Mouse (Mus musculus) liver, embryonic 12.5 days (tissue): ENCODE measurements at regions not wholly inside any gene's neighbourhood (a gene's known extent, or its start where the extent isn't known, plus 50 kb on each side); places are given as distances from the start of the nearest gene placed in this dataset.

Experiments used
- ATAC-seq: fragments of 200-750 bp; cut with Nextera tagmentation; 2 replicates; pipeline ENCODE4 v1.8.0; 2017; ENCODE audit warnings: moderate number of reproducible peaks, mild to moderate bottlenecking, moderate library complexity
- H3K27ac ChIP-seq: fragments of 300-500 bp; sonication (generic); 2 replicates; pipeline ENCODE4 v1.5.1; 2016; ENCODE audit warnings: mild to moderate bottlenecking
- H3K27me3 ChIP-seq: fragments of 300-500 bp; sonication (generic); replicated peaks from 2 replicates; pipeline ENCODE4 v1.6.1; 2016; ENCODE audit warnings: mild to moderate bottlenecking, moderate library complexity
- H3K36me3 ChIP-seq: fragments of 300-500 bp; sonication (generic); 2 replicates; pipeline ENCODE4 v1.6.1; 2016; ENCODE audit warnings: mild to moderate bottlenecking, moderate library complexity
- H3K4me1 ChIP-seq: fragments of 300-500 bp; sonication (generic); 2 replicates; pipeline ENCODE4 v1.6.1; 2016
- H3K4me2 ChIP-seq: fragments of 300-500 bp; sonication (generic); 2 replicates; pipeline ENCODE4 v1.6.1; 2016; ENCODE audit warnings: mild to moderate bottlenecking, moderate library complexity
- H3K4me3 ChIP-seq: fragments of 300-500 bp; sonication (generic); 2 replicates; pipeline ENCODE4 v1.5.1; 2016; ENCODE audit warnings: mild to moderate bottlenecking, moderate library complexity
- H3K9ac ChIP-seq: fragments of 300-500 bp; sonication (generic); 2 replicates; pipeline ENCODE4 v1.6.1; 2016; ENCODE audit warnings: mild to moderate bottlenecking, moderate library complexity
- H3K9me3 ChIP-seq: fragments of 300-500 bp; sonication (generic); replicated peaks from 2 replicates; pipeline ENCODE4 v1.6.1; 2016; ENCODE audit warnings: mild to moderate bottlenecking, moderate library complexity
- WGBS: fragments of 180-500 bp; shearing (Covaris S2); methylation state at CpG from one replicate; pipeline ENCODE4 v1.1.7; 2016; ENCODE audit not compliant: insufficient replicate concordance; 5-methylcytosine and 5-hydroxymethylcytosine counted together

DNA sequence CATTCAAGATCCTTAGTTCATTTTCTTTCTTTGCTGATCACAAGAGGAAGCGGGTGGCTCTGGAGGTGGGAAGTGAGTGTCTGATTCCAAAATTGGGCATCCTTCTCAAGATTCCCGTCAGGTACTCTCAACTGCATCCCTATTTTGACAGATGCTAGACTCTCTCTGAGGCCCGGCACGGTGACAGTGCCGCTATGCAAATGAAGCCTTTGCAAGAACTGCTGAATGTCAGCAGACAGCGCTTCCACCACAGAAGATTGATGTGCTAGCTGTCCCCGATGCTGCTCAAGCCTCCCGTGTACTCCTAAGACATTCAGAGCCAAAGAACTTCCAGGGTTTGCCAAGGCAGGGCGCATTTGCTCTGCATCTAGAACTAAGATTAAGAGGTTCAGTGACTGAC is 50.9 kb upstream of the Cpne4 start:
- 66% methylated on average over 9 of the region's 9 CpGs for WGBS
- H3K4me1 ChIP-seq: no peaks in the 10 kb centered on the region
- no peaks in the 10 kb centered on the region for H3K9me3 ChIP-seq
- no peak overlapping the region for H3K4me2 ChIP-seq
- no peak overlapping the region for H3K4me3 ChIP-seq
- no peaks in the 10 kb centered on the region for H3K27me3 ChIP-seq
- H3K36me3 ChIP-seq: no peaks in the 10 kb centered on the region
- no peak for ATAC-seq
- H3K27ac ChIP-seq: no peak overlapping the region
- H3K9ac ChIP-seq: no peak overlapping the region

DNA sequence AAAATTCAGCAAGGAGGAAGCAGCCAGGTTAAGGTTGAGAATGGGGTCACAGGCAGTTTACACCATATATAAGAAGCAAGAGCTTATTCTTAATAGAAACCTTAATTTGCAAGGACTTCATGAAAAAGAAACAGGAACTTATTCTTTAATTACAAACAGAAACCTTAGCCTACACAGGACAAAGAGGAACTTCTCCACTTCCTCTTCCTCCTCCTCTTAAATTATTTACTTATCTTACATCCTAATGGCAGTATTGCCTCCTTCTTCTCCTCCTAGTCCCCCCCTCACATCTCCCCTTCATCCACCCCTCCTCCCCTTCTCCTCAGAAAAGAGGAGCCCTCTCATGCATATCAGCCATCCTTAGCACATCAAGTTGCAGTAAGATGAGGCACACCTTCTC is 56.4 kb upstream of the Cpne4 start:
- Histone ChIP-seq H3K36me3 (no peaks in the 10 kb centered on the region), H3K4me1 (no peaks in the 10 kb centered on the region), H3K9ac (no peak overlapping the region), H3K27ac (no peak overlapping the region), H3K4me3 (no peak overlapping the region), H3K27me3 (no peaks in the 10 kb centered on the region), H3K9me3 (no peaks in the 10 kb centered on the region), H3K4me2 (no peak overlapping the region)
- no peak for ATAC-seq

DNA sequence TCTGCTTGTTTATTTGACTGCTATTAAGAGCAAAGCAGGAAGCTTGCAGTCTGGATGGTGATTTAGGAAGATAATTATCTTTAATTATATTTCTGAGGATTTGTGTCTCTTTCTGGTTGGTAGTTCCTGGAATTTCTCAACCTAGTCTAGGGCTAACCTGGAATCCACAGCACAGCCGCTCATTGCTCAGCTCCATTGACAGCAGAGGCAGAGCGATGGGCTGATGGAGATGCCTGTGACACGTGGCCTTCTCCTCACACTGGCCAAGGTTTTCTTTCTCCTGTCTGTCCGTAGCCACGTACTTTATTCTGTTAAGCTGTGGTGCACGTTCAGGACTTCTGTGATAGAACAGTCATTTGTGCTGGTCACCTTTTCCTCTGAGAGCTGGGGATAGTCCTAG is 57.7 kb upstream of the Cpne4 start:
- no peak for ATAC-seq
- Histone ChIP-seq H3K36me3 (no peaks in the 10 kb centered on the region), H3K4me2 (no peak overlapping the region), H3K4me3 (no peak overlapping the region), H3K9ac (no peak overlapping the region), H3K27me3 (no peaks in the 10 kb centered on the region), H3K27ac (no peak overlapping the region), H3K9me3 (no peaks in the 10 kb centered on the region), H3K4me1 (no peaks in the 10 kb centered on the region)
- WGBS: 64% methylated on average over 6 of the region's 6 CpGs

DNA sequence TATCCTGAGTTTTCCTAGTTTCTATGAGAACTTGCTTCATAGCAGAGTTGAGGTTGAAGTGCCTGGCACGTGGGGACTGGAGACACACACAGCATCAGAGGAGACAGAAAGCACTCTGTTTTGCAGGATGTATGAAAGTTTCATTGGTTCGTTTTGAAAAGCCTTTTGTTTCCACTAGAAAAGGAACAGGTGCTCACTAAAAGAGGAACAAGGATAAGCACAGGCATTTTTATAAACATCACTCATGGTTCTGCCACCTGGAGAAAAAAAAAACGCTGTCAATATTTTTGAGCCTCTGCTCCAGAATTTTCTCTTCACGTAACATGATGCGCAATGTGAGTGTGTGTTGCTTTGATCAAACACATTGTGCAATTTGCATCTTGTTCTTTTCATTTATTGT is 64.6 kb upstream of the Cpne4 start:
- H3K27me3 ChIP-seq: no peaks in the 10 kb centered on the region
- ATAC-seq: no peak
- H3K4me1 ChIP-seq: no peaks in the 10 kb centered on the region
- H3K9ac ChIP-seq: no peak overlapping the region
- no peak overlapping the region for H3K27ac ChIP-seq
- no peak overlapping the region for H3K4me3 ChIP-seq
- H3K9me3 ChIP-seq: no peaks in the 10 kb centered on the region
- H3K36me3 ChIP-seq: no peaks in the 10 kb centered on the region
- H3K4me2 ChIP-seq: no peak overlapping the region
- WGBS: 58% methylated on average over 5 of the region's 5 CpGs

DNA sequence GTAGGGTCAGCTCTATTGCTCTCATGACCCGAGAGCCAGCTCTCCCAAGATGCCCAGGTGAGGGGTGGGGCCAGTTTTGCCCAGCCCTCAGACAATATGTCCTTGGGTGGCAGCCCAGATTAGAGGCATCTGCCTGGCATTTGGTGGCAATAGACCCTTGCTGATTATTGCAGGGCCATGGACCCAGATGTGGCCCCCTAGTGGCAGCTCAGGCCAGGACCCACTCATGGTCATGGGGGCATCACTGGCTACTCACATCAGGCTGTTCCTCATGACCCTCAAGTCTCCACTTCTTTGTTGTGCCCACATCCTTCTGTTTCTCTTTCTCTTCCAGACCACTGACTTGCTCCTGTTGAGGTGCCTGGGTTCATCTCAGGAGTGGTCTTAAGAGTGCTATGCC is 66.4 kb upstream of the Cpne4 start:
- Histone ChIP-seq H3K4me3 (no peak overlapping the region), H3K27me3 (no peaks in the 10 kb centered on the region), H3K4me2 (no peak overlapping the region), H3K27ac (no peak overlapping the region), H3K9ac (no peak overlapping the region), H3K9me3 (no peaks in the 10 kb centered on the region), H3K36me3 (no peaks in the 10 kb centered on the region), H3K4me1 (no peaks in the 10 kb centered on the region)
- no peak for ATAC-seq
- 57% methylated on average over 1 of the region's 1 CpGs for WGBS

DNA sequence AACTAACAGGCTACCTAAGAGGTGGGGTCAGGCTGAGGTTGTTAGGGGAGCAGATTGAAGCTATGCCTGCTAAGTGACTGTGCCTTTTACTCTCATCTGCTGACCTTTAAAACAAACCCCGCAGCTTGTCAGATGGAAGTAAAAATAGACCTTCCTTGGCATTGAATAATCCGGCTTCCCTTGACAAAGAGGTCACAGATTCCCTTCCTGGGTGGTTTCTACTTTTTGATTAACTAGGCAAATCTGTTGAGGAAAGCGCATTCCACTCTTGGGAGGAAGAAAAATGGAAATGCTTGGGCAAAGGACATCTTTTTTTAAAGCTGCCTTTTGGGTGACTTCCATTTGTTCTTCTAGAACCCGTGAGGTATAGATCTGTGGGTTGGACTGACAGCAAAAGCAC is 72.3 kb upstream of the Cpne4 start:
- WGBS: 55% methylated on average over 4 of the region's 4 CpGs

DNA sequence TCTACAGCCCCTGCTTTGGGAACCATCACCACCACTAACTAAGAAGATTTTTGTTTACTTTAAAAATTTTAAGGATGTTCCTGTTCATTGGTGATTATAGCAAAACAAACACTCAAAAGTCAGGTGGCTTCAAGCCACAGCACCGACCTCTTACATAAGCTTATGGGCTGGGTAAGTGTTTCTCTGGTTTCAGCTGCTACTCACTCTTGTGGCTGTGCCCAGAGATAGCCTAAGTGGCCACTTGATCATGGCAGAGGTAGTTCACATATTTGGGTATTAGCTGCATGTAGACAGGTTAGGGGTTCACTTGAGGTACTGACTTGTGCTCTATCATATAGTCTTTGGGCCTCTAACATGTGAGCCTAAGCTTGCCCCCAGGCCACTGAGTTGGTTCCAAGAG is 79.8 kb upstream of the Cpne4 start:
- no peaks in the 10 kb centered on the region for H3K27me3 ChIP-seq
- no peak overlapping the region for H3K9ac ChIP-seq
- no peak overlapping the region for H3K4me3 ChIP-seq
- H3K4me1 ChIP-seq: no peaks in the 10 kb centered on the region
- H3K36me3 ChIP-seq: no peaks in the 10 kb centered on the region
- ATAC-seq: no peak
- H3K9me3 ChIP-seq: no peaks in the 10 kb centered on the region
- 60% methylated on average over 1 of the region's 1 CpGs for WGBS
- no peak overlapping the region for H3K27ac ChIP-seq
- no peak overlapping the region for H3K4me2 ChIP-seq

More for the DNA sequence above, 72.3 kb upstream of the Cpne4 start:
- Histone ChIP-seq H3K27ac (no peak overlapping the region), H3K4me3 (no peak overlapping the region), H3K4me1 (no peaks in the 10 kb centered on the region), H3K27me3 (no peaks in the 10 kb centered on the region), H3K4me2 (no peak overlapping the region), H3K9ac (no peak overlapping the region), H3K9me3 (no peaks in the 10 kb centered on the region), H3K36me3 (no peaks in the 10 kb centered on the region)
- no peak for ATAC-seq

DNA sequence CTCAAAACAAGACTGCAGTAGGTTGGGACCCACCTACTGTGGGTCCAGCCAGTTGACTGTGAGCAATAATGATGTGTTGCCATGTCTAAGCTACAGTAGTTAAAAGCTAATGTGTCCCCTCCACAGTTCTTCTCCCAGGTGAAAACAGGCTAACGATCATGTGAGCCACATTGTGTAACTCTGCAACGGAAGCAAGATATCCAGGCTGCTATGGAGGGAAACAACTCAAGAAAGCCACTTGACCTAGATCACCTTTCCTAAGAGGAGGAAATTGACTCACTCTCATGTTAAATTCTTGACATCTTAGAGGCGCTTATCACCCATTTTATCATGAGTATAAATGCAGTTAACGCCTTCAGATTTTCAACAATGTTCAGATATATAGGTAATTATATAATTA is 83.4 kb upstream of the Cpne4 start:
- Histone ChIP-seq H3K36me3 (no peaks in the 10 kb centered on the region), H3K27ac (no peak overlapping the region), H3K4me1 (no peaks in the 10 kb centered on the region), H3K27me3 (no peaks in the 10 kb centered on the region), H3K4me3 (no peak overlapping the region), H3K9me3 (no peaks in the 10 kb centered on the region), H3K9ac (no peak overlapping the region), H3K4me2 (no peak overlapping the region)
- WGBS: 64% methylated on average over 4 of the region's 4 CpGs
- no peak for ATAC-seq

DNA sequence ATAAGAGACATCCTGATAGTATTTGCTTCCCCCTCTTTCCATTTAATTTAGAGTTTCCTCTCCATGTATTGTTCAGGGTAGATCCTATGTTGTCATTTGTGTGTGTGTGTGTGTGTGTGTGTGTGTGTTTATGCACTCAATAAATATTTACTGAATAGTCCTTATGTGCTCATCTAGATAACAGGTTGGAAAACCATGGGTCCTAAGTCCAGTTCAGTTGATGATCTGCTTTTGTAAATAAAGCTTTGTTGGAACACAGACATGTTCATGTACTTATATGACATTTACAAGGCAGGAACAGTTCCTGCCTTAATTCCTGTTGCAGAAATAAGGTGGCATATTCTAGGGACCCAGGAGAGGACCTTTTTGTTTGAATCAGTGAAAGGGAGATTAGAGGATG is 87.0 kb upstream of the Cpne4 start:
- Histone ChIP-seq H3K4me1 (no peaks in the 10 kb centered on the region), H3K4me3 (no peak overlapping the region), H3K9me3 (no peaks in the 10 kb centered on the region), H3K27me3 (no peaks in the 10 kb centered on the region), H3K36me3 (no peaks in the 10 kb centered on the region), H3K27ac (no peak overlapping the region), H3K4me2 (no peak overlapping the region), H3K9ac (no peak overlapping the region)
- no peak for ATAC-seq

DNA sequence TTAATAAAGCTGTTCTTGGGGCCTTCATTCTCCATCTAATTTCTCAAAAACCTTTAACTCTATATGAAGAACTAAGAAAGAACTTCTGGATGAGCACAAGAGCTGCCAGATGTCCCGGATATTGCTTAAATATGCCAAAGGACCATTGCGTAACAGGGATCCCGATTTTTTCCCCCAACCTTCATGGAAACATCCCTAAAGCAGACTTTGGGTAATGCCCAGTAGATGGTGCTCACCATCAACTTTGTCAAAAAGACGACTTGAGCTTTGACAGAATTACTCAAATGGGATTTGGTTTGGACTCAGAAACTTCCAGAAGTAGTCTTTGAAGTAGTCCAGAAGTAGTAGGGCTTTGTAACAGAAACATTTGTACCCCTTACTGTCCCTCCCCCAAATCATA is 89.5 kb upstream of the Cpne4 start:
- Histone ChIP-seq H3K27me3 (no peaks in the 10 kb centered on the region), H3K4me3 (no peak overlapping the region), H3K4me2 (no peak overlapping the region), H3K9me3 (no peaks in the 10 kb centered on the region), H3K4me1 (no peaks in the 10 kb centered on the region), H3K27ac (no peak overlapping the region), H3K36me3 (no peaks in the 10 kb centered on the region), H3K9ac (no peak overlapping the region)
- ATAC-seq: no peak
- WGBS: 31% methylated on average over 4 of the region's 4 CpGs

DNA sequence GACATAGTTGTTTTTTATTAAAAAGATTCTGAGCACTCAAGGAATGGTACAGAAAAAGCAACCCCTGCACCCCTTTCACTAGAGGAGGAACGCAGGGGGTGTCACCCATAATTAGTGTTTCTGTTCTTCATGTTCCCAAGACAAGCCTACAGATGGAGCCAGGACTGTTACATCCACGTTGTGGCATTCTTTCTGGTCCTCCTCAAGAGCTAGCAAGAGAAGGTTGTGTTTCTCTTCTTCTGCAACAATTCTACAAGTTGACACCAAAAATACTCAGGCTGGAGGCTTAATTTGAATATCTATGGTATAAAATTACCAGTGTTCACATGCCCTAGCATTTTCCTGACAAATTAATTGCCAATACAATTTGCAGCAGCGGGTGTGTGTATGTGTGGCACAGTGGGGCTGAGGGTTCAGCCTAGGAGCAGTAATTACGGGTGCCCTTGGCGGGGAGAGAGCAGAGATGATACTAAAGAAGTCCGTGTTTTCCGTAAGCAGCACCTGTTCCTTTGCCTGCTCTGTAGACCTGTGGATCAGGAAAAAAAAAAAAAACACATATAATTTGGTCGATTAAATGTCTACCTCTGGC is 98.4 kb upstream of the Cpne4 start:
- no peaks in the 10 kb centered on the region for H3K9me3 ChIP-seq
- H3K27me3 ChIP-seq: no peaks in the 10 kb centered on the region
- H3K36me3 ChIP-seq: no peaks in the 10 kb centered on the region
- no peak overlapping the region for H3K4me2 ChIP-seq
- no peak overlapping the region for H3K9ac ChIP-seq
- no peak for ATAC-seq
- no peak overlapping the region for H3K27ac ChIP-seq
- H3K4me1 ChIP-seq: no peaks in the 10 kb centered on the region
- H3K4me3 ChIP-seq: no peak overlapping the region
- 65% methylated on average over 8 of the region's 8 CpGs for WGBS

DNA sequence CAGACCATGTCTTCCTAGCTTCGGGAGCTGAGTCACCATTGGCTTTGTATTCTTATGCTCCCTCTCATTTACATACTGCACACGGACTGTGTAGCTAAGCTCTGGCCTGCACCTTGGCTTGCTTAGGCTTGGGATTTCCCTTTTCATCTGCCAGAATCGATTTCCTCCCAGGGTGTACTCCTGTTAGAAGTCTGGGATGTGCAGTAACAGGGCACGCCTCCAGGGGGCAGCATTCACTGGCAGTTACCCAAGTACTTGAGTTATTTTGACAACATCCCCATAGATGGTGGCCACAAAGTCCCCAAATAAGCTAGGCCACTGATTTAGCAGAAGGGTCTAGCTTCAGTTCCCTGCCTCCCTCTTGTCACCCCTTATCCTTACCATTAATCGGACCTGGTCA is 102.2 kb upstream of the Cpne4 start:
- H3K4me3 ChIP-seq: no peak overlapping the region
- no peaks in the 10 kb centered on the region for H3K4me1 ChIP-seq
- no peaks in the 10 kb centered on the region for H3K36me3 ChIP-seq
- ATAC-seq: no peak
- no peak overlapping the region for H3K4me2 ChIP-seq
- no peaks in the 10 kb centered on the region for H3K27me3 ChIP-seq
- no peak overlapping the region for H3K27ac ChIP-seq
- 43% methylated on average over 5 of the region's 5 CpGs for WGBS
- no peak overlapping the region for H3K9ac ChIP-seq
- H3K9me3 ChIP-seq: no peaks in the 10 kb centered on the region

DNA sequence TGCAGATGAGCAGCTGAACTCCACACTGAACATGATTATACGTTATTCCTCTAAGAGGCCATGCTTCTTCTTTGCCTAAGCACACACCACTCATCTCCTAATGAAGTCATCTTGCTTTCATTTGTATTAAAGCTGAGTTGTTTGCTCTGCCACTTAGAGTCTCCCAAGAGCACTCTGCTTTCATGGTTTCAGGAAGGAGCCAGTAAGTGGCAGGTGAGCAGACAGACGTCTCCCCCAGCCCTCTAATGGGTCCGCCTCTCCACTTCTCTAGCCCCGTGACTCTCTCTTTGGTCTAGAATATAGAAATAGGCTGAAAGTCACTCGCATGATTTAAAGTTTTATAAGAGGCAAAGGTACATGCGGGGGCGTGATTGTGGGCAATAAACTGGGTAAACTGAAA is 103.8 kb upstream of the Cpne4 start:
- Histone ChIP-seq H3K36me3 (no peaks in the 10 kb centered on the region), H3K4me2 (no peak overlapping the region), H3K4me1 (no peaks in the 10 kb centered on the region), H3K4me3 (no peak overlapping the region), H3K27ac (no peak overlapping the region), H3K9ac (no peak overlapping the region), H3K27me3 (no peaks in the 10 kb centered on the region), H3K9me3 (no peaks in the 10 kb centered on the region)
- ATAC-seq: no peak
- WGBS: 51% methylated on average over 7 of the region's 7 CpGs
